Mouse (Mus musculus) C2C12 (cell line): ENCODE results near the gene Tmem131l.

Experiments used
- CEBPB ChIP-seq: IDR thresholded peaks from one replicate; pipeline ENCODE4 v1.6.1; 2011; ENCODE audit warnings: low read depth, mild to moderate bottlenecking, control low read depth, moderate library complexity
- CTCF ChIP-seq: IDR thresholded peaks from one replicate; pipeline ENCODE4 v1.5.1; 2011; ENCODE audit not compliant: control insufficient read depth, insufficient read depth, insufficient read length
- FOSL1 ChIP-seq: IDR thresholded peaks from one replicate; pipeline ENCODE4 v1.8.0; 2011; ENCODE audit warnings: mild to moderate bottlenecking, low read length; ENCODE audit not compliant: poor library complexity, insufficient read depth, severe bottlenecking
- MAX ChIP-seq: IDR thresholded peaks from one replicate; pipeline ENCODE4 v1.6.1; 2011; ENCODE audit warnings: mild to moderate bottlenecking, control low read depth
- USF1 ChIP-seq: IDR thresholded peaks from one replicate; pipeline ENCODE4 v1.6.1; 2011; ENCODE audit warnings: low read depth, mild to moderate bottlenecking, control low read depth, moderate library complexity

DNA sequence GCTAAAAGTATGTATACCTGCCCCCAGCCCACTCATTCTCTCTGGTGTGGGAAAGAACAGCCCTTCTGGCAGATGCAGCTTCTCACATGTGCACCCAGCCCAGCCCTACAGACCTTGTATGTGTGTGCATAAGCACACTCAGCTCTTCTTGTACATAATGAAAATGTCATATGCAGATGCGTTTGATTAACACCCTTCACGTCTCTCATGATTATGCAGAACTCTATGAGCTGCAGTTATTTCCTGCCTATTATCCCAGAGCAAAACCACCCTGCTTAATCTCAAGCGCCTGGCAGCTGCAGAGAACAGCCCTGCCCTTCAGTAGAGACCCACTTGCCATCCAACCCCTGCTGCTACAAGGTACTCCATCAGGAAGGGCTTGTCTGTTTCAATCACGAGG, 55.6 kb downstream of the Tmem131l start:
- no peak for TF ChIP-seq CTCF
- no peak for TF ChIP-seq CEBPB
- TF ChIP-seq USF1 = no peak
- TF ChIP-seq FOSL1 = no peak
- no peak for TF ChIP-seq MAX
